Mouse (Mus musculus) embryo, embryonic 11.5 days (tissue): ENCODE data around the gene Esrrb.

Experiments used
- DNase-seq: peaks from one replicate; pipeline ENCODE4 v3.0.0-alpha.2; 2012; ENCODE audit warnings: low read depth, low spot score

Gene Esrrb

DNA sequence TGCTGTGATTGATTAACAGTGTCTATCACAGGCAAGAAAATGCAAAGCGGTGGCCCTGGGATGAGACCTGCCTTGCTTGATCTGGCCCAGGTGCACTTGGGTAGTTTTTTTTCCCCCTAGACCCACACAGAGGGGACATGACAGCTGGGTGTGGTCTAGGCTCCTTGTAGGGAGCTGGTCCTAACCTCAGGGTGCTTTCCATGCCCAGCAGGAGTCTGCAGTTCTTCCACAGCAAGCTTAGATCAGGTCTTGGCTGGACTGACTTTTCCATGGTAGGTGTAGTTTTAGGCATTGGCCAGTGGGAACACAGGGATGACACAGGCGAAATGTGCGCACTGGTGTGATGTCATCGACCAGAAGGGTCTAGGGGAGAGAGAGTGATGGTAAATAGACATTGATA lies 136.2 kb downstream of the Esrrb start:
- DNase-seq = no peak

DNA sequence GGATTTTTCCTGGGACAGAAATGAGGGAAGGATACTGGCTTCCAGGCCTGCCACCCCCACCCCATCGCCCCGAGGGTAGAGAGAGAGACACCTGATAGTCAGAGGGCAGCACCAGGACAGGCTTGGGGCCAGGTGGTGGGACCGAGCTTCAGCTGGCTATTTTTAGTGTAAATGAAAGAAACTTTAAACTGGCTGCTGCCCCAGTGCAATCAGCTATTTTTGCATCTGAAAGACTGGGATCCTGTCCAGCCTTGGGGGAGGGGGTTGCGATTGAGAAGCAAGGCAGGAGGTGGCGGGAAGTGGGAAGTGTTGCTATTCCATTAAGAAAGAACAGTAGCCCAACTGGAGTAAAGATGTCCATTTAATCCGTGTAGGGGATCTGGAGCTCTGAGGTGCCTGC lies 137.8 kb downstream of the Esrrb start:
- DNase-seq = no peak

DNA sequence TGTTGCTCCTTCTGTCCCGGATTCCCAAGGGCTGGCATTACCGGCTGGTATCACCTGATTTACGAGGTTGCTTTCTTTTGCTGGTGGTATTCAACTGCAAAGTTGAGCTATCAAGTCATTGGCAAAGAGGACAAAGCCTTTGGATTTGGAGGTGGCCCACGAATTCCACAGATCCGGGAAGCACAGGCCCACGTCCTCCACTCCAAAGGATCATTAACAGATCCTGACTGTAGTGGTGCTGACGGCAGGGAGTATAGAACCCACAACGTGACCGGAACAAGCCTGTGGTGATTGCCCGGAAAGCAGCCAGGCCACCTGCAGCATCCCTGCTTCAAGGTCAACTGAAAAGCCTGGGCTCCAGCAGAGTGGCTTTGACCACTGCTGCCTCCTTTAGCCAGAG lies 140.8 kb downstream of the Esrrb start:
- no peak for DNase-seq

DNA sequence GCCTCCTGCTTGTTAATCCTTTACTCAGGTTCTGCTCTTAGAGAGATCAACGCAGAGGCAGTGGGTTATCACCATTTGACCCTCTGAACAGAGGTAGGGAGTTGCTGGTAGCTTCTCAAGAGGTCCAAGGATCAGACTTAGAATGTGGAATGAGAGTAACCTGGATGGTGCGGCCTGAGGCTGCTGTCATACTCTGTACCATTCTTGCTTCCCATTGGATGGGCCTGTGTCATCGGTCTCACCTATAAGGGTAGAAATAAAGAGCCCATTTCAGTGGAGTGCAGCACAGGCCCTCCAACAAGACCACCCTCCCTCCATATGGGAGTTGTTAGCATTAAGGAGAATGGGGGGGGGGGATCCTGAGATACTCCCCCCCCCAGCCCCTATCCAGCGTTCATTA lies 143.0 kb downstream of the Esrrb start:
- no peak for DNase-seq

DNA sequence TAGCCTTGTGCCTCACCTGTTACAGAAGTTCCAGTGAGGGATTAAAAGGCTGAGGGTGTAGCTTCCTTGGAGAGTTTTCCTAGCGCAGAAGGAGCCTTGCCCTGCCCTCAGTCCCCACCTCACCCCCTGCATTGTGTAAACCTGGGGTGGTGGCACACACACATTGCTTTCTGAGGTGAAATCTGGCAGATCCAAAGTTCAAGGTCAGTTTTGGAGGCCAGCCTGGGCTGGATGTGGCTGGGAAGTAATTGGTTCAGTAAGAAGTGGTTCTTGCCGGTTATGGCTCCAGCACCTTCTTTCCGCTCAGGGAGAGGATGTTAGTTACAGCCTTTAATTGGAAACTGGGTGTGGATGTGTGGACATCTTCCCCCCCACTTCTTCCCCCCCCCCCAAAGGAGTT lies 143.4 kb downstream of the Esrrb start:
- no peak for DNase-seq

DNA sequence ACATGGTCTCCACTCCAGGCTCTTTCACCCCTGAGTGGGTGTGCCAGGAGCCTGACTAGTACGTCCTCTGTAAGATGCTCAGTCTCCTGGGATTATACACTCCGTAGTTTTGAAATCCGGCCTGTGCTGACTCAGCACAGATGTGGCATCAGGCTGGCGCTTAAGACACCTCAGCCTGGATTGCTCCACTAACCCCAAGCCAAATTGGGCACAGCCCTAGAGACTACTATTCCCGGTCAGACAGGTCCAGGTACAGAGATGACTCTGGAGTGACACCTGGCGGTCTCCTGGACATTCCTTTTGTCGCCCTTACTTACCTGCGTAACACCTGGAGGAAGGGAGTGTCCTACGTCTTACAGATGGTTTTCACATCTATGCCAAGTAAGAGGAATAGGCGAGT lies 146.8 kb downstream of the Esrrb start:
- DNase-seq = no peak

DNA sequence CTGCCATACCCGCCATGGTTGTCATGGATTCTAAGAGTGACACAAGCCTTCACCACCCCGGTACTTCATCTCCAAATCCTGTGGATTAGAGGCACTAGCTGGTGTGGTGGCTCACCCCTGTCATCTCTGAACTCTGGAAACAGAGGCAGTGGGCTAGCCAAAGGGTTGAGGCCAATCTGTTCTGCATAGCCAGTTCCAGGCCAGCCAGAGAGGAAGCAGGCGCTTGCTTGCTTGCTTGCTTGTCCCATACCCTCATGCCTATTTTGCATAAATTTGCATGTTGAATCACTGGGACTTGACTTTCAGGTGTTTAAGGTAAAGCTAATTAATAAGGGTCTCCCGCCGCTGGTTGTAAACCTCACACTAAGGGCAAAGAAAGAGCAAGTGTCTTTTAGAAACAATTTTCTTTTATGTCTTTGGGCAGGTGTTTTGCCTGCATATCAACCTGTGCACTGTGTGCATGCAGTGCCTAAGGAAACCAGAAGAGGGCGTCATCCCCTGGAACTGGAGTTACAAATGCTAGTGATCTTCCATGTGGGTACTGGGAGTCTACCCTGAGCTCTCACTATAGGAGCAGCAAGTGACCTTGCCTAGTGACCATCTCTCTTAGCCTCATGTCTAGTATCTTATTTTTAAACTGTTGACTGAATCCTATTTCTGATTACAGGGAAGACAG lies 147.5 kb downstream of the Esrrb start:
- no peak for DNase-seq

DNA sequence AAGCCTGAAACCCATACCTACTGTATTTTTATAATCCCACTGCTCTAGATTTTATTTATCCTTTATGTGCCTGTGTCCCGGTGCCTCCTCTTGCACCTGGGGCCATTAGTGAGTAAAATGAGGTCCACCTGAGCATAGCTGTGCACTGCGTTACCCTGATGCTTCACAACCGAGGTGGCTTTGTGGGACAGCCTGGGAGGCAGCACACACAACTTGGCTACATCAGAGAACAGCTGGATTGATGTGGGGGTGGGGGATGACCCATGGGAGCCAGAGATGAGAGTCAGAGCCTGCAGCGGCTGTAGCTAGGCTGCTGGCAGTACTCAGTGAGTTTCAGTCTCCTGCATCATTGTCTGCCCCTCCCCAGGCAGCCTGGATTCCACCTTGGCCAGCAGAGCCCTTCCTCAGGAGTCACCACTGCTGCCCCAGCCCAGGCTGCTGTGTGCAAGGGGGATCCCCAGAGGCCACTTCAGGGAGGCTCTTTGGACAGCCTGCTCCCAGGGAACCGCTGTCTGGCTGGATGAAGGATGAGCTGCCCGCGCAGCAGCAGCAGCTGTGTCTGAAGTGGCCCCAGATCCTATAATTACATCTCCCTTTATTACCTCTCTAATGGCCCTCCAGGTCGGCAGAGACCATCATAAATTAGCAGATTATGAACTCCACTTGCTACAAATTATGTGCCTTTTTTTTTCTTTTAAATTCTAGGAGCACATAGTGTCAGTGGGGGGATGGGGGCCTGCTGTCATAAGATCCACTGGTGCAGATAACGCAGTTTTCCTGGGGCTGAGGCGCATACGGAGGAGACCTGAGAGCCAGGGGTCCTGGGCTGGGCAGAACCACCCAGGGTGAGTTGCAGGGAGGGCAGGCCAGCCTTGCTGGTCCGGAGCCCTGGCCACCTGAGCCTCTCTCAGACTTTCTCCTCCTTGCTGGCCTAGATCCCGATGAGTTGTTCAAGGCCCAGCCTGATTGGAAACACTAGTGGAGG lies 148.7 kb downstream of the Esrrb start:
- peak; percentile 46 for DNase-seq

DNA sequence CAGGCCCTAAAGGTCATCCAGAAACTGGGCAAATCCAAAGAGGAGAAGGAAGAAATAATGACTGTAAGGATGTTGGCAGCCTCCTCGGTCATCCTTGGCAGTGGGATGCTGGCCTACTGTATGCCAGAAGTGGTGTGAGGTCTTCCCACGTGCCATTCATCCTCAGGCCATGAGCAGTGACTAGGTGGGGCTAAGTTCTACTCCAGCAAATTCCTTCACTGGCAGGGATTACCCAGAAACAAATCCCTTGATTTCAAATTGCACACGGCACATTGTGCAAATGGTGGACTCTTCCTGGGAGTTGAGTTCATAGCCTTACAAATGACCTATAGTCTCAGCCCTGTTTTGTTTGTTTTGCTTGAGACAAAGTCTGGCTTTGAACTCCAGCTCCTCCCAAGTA lies 151.4 kb downstream of the Esrrb start:
- no peak for DNase-seq

DNA sequence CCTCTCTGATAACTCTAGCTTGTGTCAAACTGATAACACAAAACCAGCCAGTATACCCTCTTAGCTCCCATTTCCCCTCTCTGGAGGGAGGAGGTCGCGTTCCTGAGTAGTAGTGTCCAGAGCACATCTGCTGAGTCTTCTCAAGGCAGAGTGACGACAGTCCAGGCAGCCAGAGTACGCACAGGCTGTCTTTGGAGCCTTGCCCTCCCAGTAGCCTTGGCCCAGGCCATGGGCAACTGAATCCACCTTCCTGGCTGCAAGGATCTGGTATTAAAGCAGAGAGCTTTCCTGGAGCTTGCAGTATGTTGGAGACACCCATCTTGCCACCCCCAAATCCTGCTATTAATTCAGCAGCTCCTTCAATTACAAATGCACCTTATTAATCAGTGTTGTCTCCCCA lies 152.7 kb downstream of the Esrrb start:
- no peak for DNase-seq

DNA sequence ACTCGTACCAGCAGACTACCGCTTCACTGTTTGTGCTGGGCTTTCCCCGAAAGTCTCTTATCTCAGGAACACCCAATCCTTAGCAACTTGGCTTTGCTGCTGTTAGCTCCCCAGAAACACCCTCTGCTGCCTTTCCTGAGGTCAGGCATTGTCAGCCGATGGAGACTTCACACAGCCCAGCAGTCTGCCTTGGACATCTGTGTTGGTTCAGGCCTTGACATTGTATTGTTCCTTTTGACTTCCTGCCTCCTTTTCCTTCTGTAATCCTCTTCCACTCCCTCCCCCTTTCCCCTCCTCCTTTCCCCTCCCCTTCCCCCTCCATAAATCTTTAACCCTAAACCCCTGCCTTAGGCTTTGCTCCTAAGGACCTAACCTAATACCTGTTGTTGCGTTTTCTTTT lies 155.7 kb downstream of the Esrrb start:
- no peak for DNase-seq

DNA sequence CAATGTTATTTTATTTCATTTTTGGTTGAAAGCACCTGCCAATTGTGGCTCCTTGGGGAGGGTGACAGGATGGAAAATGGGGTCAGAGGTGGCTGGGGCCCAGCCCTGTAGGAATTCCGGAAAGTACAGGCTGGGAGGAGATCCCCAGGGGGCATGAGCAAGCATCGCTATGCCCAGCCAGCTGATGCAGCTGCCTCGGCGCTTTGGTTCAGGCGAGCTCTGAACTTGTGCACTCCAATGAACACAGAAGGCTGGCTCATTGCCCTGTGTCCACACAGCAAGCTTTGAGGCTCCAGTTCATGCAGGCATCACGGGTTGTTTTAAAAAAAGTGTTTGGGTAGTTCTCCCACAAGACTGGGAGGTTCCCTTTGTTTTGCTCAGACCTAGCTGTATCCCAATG lies 156.8 kb downstream of the Esrrb start:
- no peak for DNase-seq

DNA sequence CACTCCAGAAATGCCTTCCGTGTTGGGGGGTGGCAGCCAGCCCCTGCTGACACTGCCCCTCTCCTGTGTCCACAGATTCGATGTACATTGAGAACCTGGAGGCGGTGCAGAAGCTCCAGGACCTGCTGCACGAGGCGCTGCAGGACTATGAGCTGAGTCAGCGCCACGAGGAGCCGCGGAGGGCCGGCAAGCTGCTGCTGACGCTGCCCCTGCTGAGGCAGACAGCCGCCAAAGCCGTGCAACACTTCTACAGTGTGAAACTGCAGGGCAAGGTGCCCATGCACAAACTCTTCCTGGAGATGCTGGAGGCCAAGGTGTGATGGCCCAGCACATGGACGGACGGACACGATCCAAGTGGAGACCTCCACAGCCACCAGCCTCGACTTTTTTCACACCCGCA lies 157.8 kb downstream of the Esrrb start:
- no peak for DNase-seq

DNA sequence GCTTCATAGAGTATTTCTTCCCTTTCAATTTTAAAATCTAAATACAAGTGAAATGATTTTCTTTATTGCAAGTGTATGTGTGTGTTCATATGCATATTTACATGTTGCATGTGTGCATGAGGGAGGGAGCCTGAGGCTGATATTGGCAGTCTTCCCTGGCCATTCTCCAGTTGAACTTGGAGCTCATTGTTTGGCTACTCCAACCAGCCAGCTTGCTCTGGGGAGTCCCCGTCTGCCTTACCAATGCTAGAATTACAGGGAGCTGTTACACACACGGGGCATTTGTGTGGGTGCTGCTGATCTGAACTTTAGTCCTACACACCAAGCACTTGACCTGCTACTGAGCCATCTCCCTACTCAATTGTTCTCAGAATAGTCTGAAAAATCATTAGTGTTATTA lies 173.4 kb downstream of the Esrrb start:
- DNase-seq = no peak

DNA sequence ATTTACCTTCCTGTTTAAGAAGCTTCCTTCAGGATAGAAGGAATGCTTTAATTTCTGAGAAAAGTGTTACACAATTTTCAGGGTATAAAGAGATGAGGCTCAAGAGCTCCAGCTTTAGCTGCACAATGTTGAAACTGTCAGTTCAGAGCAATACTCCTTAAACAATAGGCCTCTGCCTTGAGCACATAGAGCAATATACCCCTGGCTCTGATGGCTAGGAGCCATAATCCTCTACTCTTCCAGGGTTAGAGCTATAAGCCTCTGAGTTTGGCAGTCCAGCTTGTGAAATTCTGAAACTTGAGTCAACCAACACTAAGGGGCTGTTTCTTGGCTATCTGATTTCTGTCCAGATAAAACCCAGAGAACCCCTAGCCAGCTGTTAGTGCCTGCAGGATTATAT lies 176.9 kb downstream of the Esrrb start:
- no peak for DNase-seq

DNA sequence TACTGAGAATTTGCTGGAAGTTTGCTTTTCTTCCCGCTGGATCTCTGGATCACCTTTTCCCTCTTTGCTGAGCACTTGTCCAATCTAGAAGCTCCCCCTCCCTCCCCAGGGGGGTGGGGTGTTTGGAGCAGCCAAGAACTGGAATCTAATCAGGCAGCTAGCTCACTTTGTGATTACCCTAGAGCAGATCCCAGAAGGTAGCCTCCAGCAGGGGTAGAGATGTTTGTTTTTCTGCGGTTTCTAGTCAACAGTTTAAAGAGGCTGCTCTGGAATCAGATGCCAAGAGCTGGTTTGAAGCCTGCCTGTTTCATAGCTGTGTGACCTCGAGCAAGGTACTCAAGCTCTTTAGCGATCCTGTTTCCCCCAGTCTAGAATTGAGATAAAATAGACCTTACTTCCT lies 177.8 kb downstream of the Esrrb start:
- no peak for DNase-seq

DNA sequence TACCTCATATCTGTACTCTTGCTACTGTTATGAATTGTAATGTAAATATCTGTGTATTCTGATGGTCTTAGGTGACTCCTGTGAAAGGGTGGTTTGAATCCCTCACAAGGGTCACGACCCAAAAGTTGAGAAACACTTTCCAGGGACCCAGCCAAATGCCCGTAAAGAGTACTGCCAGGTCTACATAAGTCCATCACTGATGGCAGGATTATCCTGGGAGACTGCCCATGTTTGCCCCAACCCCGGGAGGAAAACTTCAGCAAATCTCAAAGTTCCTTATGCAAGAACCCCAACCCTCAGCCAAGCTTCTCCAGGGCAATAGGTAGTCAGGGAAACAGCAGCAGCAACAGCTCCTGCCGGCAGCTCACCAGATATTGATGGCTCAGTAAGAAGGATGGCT lies 178.6 kb downstream of the Esrrb start:
- no peak for DNase-seq

DNA sequence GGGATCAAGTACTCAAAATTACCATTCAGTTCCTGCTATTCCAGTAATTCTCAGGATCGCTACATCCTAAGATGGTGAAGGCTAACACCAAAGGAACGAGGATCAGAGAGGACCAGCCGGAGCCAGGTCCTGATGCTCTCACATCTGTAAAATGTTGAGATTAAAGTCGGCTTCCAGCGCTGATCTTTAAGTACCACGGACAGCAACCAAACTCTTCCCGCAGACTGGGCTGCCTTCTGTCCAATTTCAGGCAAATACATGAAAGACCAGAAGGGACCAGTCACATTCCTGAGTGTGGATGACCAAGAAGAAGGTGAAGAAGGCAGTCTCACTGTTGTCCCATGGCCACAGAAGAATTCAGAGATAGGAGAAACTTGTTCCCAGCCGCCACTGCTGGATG lies 186.9 kb downstream of the Esrrb start:
- peak; percentile 47 for DNase-seq

DNA sequence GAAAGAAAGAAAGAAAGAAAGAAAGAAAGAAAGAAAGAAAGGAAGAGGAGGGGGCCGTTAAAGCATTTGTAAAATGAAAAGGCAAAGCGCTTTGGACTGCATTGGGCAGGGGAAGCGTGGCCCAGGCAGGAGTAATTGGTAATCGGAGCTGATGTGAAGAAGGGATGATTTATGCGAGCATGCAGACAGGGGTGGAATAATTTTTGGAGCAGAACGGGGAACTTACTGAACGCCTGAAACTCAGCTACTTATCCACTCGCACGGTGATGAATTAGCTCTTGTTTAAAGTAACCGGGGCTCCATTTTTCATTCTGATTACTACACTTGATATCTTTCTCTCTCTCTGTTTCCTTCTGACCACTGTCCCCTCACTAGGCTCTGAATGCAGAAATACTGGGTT lies 192.1 kb downstream of the Esrrb start:
- DNase-seq = no peak

DNA sequence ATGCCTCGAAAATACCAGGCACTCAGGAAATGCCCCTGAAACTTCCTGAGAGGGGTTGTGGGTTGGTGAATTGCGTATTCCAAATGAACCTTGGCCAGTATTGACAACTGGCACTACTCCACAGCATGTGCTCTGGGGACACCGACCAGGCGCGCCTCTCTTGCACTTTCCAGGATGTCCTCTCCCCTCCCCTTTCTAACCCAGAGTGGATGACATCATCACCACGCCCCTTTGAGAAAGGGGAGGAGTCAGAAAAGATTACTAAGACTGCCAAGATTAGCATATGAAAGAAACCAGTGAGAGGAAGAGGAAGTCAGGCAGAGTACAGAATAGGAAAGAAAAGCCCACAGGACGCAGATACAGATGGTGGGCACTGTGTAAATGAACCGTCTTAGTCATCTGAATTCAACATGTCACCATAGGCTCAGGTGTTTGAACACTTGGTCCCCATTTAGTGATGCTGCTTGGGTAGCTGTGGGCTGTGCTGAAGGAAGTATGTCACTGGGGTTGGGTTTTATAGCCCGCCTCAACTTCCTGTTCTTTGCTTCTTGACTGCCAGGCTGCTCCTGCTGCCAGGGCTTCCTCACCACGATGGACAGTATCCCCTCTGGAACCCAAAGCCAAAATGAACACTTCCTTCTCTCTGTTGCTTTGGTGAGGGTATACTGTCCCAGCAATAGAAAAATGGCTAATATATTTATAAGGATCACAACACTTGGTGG lies 196.0 kb downstream of the Esrrb start:
- DNase-seq = no peak

DNA sequence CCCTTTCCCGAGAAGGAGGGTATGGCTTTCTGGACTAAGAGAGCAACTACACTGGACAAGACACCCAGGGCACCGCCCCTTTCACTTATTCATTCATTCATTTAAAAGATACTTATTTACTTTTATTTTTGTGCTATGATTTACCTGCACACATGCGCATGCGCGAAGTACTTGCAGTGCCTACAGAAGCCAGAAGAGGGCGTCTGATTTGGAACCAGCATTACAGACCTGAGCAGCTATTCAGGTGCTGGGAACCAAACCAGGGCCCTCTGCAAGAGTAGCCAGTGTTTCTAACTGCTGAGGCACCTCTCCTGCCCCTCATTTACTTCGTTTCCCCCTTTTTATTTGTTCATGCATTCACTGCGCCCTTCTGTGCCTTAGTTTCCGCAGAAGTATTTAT lies 198.0 kb downstream of the Esrrb start:
- no peak for DNase-seq

DNA sequence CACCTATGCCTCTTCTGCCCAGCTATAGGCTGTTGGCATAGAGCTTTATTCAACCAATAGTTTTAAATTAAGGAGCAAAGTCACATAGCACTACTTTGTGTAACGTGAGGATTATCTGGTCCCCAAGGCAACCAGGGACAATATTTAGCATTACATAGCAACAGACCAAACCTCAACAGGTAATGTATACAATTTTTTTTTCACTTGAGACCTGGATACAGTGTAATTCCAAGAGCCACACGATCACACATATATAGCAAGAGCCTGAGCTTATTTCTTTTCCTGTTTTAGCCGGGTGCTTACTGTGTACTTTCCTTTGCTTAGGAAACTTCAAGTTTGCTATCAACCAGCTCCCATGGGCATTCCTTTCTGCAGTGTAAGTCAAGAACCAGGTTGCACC lies 201.8 kb downstream of the Esrrb start:
- DNase-seq = no peak

DNA sequence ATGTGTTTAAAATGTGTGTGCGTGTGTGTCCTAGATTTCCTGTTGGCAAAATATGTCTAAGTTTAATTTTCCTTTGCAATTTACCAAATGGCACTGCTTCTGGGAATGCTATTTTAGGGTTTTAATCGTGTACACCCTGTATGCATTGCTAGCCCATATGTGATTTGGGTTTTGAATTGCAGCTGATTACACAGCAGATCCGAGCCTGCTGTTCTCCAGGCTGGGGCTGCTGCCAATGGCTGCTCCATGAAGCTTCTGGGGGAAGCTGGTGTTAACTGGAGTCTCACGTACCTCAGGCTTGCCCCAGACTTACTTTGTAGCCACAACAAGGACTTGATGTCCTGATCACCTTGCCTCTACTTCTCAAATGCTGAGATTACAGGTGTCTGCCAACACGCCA lies 205.1 kb downstream of the Esrrb start:
- DNase-seq = no peak
